Mouse (Mus musculus) liver, embryonic 15.5 days (tissue): ENCODE data around the gene Iqcn. TPM values are rescaled to one million over a fixed set of nuclear protein-coding genes. Genes with fewer than 3 reads are reported as not detected.

Experiments used
- ATAC-seq: fragments of 200-750 bp; cut with Nextera tagmentation; 2 replicates; pipeline ENCODE4 v1.8.0; 2017; ENCODE audit warnings: moderate number of reproducible peaks, mild to moderate bottlenecking, moderate library complexity; ENCODE audit not compliant: insufficient read depth
- H3K27ac ChIP-seq: fragments of 300-500 bp; sonication (generic); replicated peaks from 2 replicates; pipeline ENCODE4 v1.5.1; 2015; ENCODE audit warnings: mild to moderate bottlenecking, inconsistent platforms
- H3K27me3 ChIP-seq: fragments of 300-500 bp; sonication (generic); 2 replicates; pipeline ENCODE4 v1.6.1; 2015; ENCODE audit warnings: mild to moderate bottlenecking, inconsistent platforms
- H3K36me3 ChIP-seq: fragments of 300-500 bp; sonication (generic); replicated peaks from 2 replicates; pipeline ENCODE4 v1.6.1; 2015; ENCODE audit warnings: moderate library complexity, mild to moderate bottlenecking, inconsistent platforms
- H3K4me1 ChIP-seq: fragments of 300-500 bp; sonication (generic); replicated peaks from 2 replicates; pipeline ENCODE4 v1.6.1; 2015; ENCODE audit warnings: inconsistent platforms
- H3K4me2 ChIP-seq: fragments of 300-500 bp; sonication (generic); 2 replicates; pipeline ENCODE4 v1.6.1; 2015; ENCODE audit warnings: moderate library complexity, mild to moderate bottlenecking, inconsistent platforms
- H3K4me3 ChIP-seq: fragments of 300-500 bp; sonication (generic); replicated peaks from 2 replicates; pipeline ENCODE4 v1.5.1; 2015; ENCODE audit warnings: mild to moderate bottlenecking, inconsistent platforms
- H3K9ac ChIP-seq: fragments of 300-500 bp; sonication (generic); 2 replicates; pipeline ENCODE4 v1.6.1; 2015; ENCODE audit warnings: moderate library complexity, mild to moderate bottlenecking, inconsistent platforms
- H3K9me3 ChIP-seq: fragments of 300-500 bp; sonication (generic); replicated peaks from 2 replicates; pipeline ENCODE4 v1.6.1; 2016; ENCODE audit warnings: inconsistent platforms
- WGBS: fragments of 180-500 bp; shearing (Covaris S2); methylation state at CpG from one replicate; pipeline ENCODE4 v1.1.7; 2015; ENCODE audit warnings: mixed read lengths; ENCODE audit not compliant: insufficient replicate concordance; 5-methylcytosine and 5-hydroxymethylcytosine counted together
- polyA plus RNA-seq: library from polyadenylated mRNA; unstranded; fragments of >200 nt; fragmentation: Nextera tagmentation; extraction: Ambion mirVana; gene quantifications from 2 replicates; pipeline ENCODE4 v1.2.1, GENCODE M21; 2015

Gene Iqcn
- polyA plus RNA-seq, 1 experiment from 2014 or later, result 0.01 TPM

DNA sequence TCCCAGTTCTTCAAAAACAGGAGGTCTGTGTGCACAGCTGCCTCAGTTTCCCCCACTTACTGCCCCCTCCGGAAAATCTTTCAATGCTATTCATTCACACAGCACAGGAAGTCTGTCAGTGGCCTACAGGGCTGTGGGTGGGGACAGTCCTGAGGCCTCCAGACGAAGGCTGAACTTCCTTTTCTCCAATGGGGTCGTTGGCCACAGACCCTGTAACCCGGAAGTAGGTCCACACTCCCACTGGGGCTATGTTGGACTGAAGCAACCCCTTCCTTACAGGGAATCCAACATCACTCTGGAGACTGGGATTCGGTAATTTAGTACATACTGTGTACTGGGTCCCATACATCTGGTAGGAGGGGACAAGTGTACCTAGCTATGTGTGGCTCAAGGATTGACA is 9.6 kb upstream of the Iqcn start:
- H3K9ac ChIP-seq, result no peak overlapping the region
- no peak for ATAC-seq
- 24% methylated on average over 5 of the region's 5 CpGs for WGBS
- H3K36me3 ChIP-seq, result no peaks in the 10 kb centered on the region
- no peak overlapping the region for H3K4me2 ChIP-seq
- no peak overlapping the region for H3K27ac ChIP-seq
- no peak overlapping the region for H3K4me3 ChIP-seq
- H3K4me1 ChIP-seq, result peaks cover 62% of the 10 kb centered on the region
- peaks cover 21% of the 10 kb centered on the region; the same call in 1 of the 2 replicates for H3K27me3 ChIP-seq
- no peaks in the 10 kb centered on the region for H3K9me3 ChIP-seq

DNA sequence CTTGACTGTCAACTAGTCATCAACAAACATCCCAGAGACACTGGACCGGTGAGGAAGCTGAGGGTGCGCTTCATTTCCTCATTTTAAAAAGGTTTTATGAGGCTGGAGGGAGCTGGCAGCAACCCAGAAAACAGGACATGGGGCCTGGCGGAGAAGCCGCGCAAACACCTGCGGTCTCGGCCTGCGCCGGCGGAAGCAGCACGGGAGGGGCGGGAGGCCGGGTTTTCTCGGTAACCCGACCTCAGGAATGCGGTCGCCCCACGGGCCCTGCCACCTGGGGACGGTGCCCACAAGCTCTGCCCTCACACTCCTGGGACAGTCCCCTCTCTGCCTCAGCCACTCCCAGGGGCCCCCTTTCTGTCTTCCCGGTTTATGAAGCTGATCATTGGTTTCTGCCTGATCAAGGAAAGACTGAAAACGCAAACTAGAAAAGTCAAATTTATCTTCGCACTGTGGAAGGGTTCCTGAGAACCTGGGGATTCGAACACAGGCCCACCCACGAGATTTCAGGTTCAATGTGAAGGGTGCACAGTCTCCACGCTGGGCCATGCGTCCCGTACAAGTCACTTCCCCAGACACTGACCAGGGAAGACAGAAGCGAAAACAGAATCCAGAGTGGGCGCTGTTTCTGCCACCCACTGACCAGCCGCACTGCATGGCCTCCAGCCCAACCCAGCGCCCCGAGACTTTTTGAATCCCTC is 7.8 kb upstream of the Iqcn start:
- no peaks in the 10 kb centered on the region for H3K9me3 ChIP-seq
- peaks cover 14% of the 10 kb centered on the region; the same call in 1 of the 2 replicates for H3K27me3 ChIP-seq
- H3K4me1 ChIP-seq, result peaks cover 74% of the 10 kb centered on the region
- H3K4me3 ChIP-seq, result peak overlapping the region; percentile 49
- H3K4me2 ChIP-seq, result peak overlapping the region; percentile 87
- 18% methylated on average over 32 of the region's 32 CpGs for WGBS
- ATAC-seq, result no peak
- H3K36me3 ChIP-seq, result no peaks in the 10 kb centered on the region
- H3K9ac ChIP-seq, result peak overlapping the region; percentile 74
- peak overlapping the region; percentile 95 for H3K27ac ChIP-seq

DNA sequence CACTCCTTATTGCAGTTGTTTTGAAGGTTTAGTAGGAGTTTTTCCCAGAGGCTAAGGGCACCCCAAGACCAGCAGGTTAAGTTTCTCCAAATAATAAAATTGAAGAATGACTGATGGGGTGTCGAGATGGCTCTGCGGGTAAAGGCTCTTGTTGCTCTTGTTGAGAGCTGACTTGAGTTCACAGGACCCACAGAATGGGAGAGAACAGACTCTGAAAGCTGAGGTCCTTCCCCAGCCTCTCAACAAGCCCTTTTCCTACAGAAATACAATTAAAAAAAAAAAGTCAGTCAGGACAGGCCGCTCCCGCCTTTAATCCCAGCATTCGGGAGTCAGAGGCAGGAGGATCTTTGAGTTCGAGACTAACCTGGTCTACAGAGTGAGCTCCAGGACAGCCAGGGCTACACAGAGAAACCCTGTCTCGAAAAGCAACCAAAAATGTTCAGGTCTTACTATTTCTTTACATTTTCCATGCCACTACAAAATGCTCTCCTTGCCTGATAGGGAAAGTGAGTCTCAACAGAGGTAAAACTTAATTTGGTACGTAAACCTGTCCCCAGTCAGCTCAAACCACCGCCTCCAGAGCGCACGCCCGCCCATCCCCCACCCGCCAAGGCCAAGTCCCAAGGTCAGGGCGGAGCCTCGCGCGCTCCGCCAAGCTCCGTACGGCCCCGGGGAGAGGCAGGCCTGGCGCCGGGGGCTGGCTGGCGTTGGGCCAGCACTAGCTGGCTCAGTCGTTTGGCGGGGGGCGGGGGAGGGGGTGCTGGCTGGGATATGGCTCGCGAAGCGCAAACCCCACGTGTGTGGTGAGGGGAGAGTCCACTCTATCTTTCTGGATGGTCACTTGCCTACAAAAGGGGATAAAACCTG is 7.0 kb upstream of the Iqcn start:
- H3K4me3 ChIP-seq, result peak overlapping the region; percentile 49
- WGBS, result 3% methylated on average over 31 of the region's 31 CpGs
- H3K9me3 ChIP-seq, result no peaks in the 10 kb centered on the region
- H3K36me3 ChIP-seq, result no peaks in the 10 kb centered on the region
- peak overlapping the region; percentile 95 for H3K27ac ChIP-seq
- peak overlapping the region; percentile 74 for H3K9ac ChIP-seq
- H3K27me3 ChIP-seq, result peaks cover 13% of the 10 kb centered on the region; the same call in 1 of the 2 replicates
- H3K4me1 ChIP-seq, result peaks cover 82% of the 10 kb centered on the region
- peak; percentile 35 for ATAC-seq
- peak overlapping the region; percentile 87 for H3K4me2 ChIP-seq

DNA sequence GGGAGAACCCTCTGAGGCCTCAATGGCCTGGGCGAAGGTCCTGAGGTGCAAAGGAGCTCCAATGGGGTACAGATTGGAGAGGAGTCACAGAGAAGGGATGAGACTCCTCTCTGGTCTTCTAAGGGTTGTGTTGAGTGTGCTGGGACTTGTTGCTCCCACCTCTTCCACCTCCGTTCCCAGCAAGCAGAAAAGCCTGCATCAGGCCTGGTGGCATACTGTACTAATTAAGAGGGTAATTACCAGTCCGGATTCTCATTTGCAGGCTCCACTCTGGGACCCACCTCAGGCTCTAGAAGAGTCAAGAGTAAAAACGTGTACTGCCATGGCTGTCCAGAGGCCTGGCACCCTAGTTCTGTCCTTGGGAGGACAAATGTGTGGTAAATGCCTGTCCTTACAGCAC is 6.3 kb upstream of the Iqcn start:
- ATAC-seq, result no peak
- peak overlapping the region; percentile 74 for H3K9ac ChIP-seq
- H3K36me3 ChIP-seq, result no peaks in the 10 kb centered on the region
- peak overlapping the region; percentile 95 for H3K27ac ChIP-seq
- peaks cover 84% of the 10 kb centered on the region for H3K4me1 ChIP-seq
- peak overlapping the region; percentile 49 for H3K4me3 ChIP-seq
- 47% methylated on average over 4 of the region's 4 CpGs for WGBS
- no peaks in the 10 kb centered on the region for H3K9me3 ChIP-seq
- peak overlapping the region; percentile 87 for H3K4me2 ChIP-seq
- peaks cover 6% of the 10 kb centered on the region; the same call in 1 of the 2 replicates for H3K27me3 ChIP-seq

DNA sequence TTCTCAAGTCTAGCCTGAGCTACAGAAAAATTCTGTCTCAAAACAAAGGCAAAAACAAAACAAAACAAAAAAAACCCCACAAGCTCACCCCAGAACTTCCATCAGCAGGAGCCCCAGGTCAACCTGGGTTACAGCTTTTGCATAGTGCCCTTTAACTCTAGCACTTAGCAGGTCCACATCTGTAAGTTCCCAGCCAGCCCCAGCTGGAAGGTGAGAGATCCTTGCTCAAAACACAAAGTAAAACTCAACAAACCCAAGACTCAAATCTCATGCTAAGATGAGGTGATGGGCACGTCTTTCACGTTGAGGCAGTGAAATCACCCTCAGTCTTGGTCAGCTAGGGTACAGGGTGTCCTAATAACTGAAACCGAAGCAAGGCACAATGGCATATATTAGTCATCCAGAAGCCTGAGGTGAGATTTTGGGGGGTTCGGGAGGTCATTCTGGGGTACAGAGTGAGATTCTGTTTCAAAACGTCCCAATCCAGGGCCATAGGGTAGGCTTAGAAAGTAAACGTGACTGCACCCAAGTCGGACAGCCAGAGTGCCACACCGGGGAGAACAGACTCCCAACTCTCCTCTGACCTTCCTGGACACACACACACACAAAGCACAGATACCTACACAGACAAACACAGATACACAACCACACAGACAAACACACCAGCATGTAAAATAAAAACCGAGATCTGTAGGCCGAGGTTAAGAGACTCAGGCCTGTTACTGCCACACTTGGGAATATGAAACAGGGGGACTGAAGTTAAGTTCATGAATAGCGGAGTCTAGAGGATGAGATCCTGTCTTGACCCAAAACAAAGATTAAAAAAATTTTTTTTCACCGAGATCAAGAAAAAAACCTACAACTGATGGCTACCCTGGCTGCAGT is 5.6 kb upstream of the Iqcn start:
- Histone ChIP-seq H3K27me3 (no peaks in the 10 kb centered on the region), H3K4me2 (peak overlapping the region; percentile 99), H3K9me3 (no peaks in the 10 kb centered on the region), H3K36me3 (no peaks in the 10 kb centered on the region), H3K4me3 (peak overlapping the region; percentile 80), H3K27ac (peak overlapping the region; percentile 95), H3K4me1 (peaks cover 81% of the 10 kb centered on the region), H3K9ac (peak overlapping the region; percentile 74)
- no peak for ATAC-seq
- WGBS, result 65% methylated on average over 12 of the region's 12 CpGs

- no peaks in the 10 kb centered on the region for H3K36me3 ChIP-seq
- peaks cover 75% of the 10 kb centered on the region for H3K4me1 ChIP-seq
- no peaks in the 10 kb centered on the region for H3K9me3 ChIP-seq
- H3K9ac ChIP-seq, result peak within 1 kb of the TSS; percentile 100
- peak; percentile 85 for ATAC-seq
- H3K4me2 ChIP-seq, result peak within 1 kb of the TSS; percentile 99
- peak within 1 kb of the TSS; percentile 95 for H3K27ac ChIP-seq
- H3K4me3 ChIP-seq, result peak within 1 kb of the TSS; percentile 80
- H3K27me3 ChIP-seq, result no peaks in the 10 kb centered on the region
- WGBS, result under 1% methylated on average over 64 of the region's 69 CpGs
Observed at GRCm38 (mm10) chr8:70698310-70699109, 4.7 kb upstream of the Iqcn start, which contains the start of gene Jund. Jund (plus strand) TSS chr8:70698949.

GRCm38 (mm10) chr8:70699116-70699833 is 4.0 kb upstream of the Iqcn start:
- no peaks in the 10 kb centered on the region for H3K36me3 ChIP-seq
- peaks cover 69% of the 10 kb centered on the region for H3K4me1 ChIP-seq
- no peaks in the 10 kb centered on the region for H3K27me3 ChIP-seq
- H3K4me3 ChIP-seq, result peak overlapping the region; percentile 80
- WGBS, result under 1% methylated on average over 85 of the region's 89 CpGs
- H3K9me3 ChIP-seq, result no peaks in the 10 kb centered on the region
- peak; percentile 16 for ATAC-seq
- H3K4me2 ChIP-seq, result peak overlapping the region; percentile 99
- H3K9ac ChIP-seq, result peak overlapping the region; percentile 100
- peak overlapping the region; percentile 95 for H3K27ac ChIP-seq

GRCm38 (mm10) chr8:70699834-70700554 is 3.3 kb upstream of the Iqcn start:
- H3K9ac ChIP-seq, result peak overlapping the region; percentile 100
- H3K9me3 ChIP-seq, result no peaks in the 10 kb centered on the region
- no peaks in the 10 kb centered on the region for H3K36me3 ChIP-seq
- H3K27ac ChIP-seq, result peak overlapping the region; percentile 95
- H3K27me3 ChIP-seq, result 0 out of 2 replicates have a peak, but pooled peaks cover 3% of the 10 kb centered on the region
- peaks cover 63% of the 10 kb centered on the region for H3K4me1 ChIP-seq
- no peak for ATAC-seq
- peak overlapping the region; percentile 99 for H3K4me2 ChIP-seq
- under 1% methylated on average over 59 of the region's 59 CpGs for WGBS
- H3K4me3 ChIP-seq, result peak overlapping the region; percentile 80

DNA sequence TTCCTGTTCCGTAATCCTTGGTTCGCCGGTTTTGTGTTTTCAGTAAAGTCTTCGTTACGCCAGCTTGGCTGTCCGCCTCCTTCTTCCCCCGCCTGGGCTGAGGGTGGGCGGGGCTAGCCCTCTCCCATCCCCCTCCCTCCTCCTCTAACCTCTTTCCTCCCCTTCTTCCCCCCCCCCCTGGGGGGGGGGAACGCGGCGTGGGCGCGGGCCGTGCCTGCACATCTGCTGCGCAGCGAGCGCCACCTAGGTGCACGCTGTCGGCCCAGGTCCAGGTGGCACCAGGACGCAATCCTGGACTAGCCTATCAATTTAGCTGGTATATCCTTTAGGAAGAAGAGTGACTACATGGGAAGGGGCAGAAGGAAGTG is 2.7 kb upstream of the Iqcn start:
- WGBS, result under 1% methylated on average over 20 of the region's 20 CpGs
- no peaks in the 10 kb centered on the region for H3K9me3 ChIP-seq
- no peaks in the 10 kb centered on the region for H3K36me3 ChIP-seq
- peak overlapping the region; percentile 99 for H3K4me2 ChIP-seq
- no peak for ATAC-seq
- peak overlapping the region; percentile 100 for H3K9ac ChIP-seq
- H3K4me3 ChIP-seq, result peak overlapping the region; percentile 80
- H3K4me1 ChIP-seq, result peaks cover 58% of the 10 kb centered on the region
- peak overlapping the region; percentile 95 for H3K27ac ChIP-seq
- H3K27me3 ChIP-seq, result 0 out of 2 replicates have a peak, but pooled peaks cover 3% of the 10 kb centered on the region
